Mouse (Mus musculus) stomach, embryonic 16.5 days (tissue): ENCODE measurements around the gene Zfp512. TPM values are rescaled to one million over a fixed set of nuclear protein-coding genes. Genes with fewer than 3 reads are reported as not detected.
A peak's percentile ranks its signal among the peaks of the same experiment; 100 is the strongest.
"Not testable (repeated sequence)": the region's sequence is repeated elsewhere in the genome, so short reads cannot be mapped to it uniquely, and the experiment has no call there.

Experiments
- ATAC-seq: fragments of 200-750 bp; cut with Nextera tagmentation; 2 replicates; pipeline ENCODE4 v1.8.0; 2017; ENCODE audit warnings: moderate number of reproducible peaks, moderate TSS enrichment; ENCODE audit not compliant: insufficient read depth, low FRiP score
- H3K27ac ChIP-seq: fragments of 300-500 bp; sonication (generic); 2 replicates; pipeline ENCODE4 v1.5.1; 2014; ENCODE audit warnings: low read length
- H3K27me3 ChIP-seq: fragments of 300-500 bp; sonication (generic); 2 replicates; pipeline ENCODE4 v1.6.1; 2014; ENCODE audit warnings: low read length, control low read depth, mixed read lengths; ENCODE audit not compliant: control insufficient read depth, insufficient read depth
- H3K36me3 ChIP-seq: fragments of 300-500 bp; sonication (generic); 2 replicates; pipeline ENCODE4 v1.6.1; 2014; ENCODE audit warnings: low read length; ENCODE audit not compliant: control insufficient read depth, insufficient read depth
- H3K4me1 ChIP-seq: fragments of 300-500 bp; sonication (generic); 2 replicates; pipeline ENCODE4 v1.6.1; 2014; ENCODE audit warnings: low read length, control low read depth, mixed read lengths; ENCODE audit not compliant: control insufficient read depth, insufficient read depth
- H3K4me2 ChIP-seq: fragments of 300-500 bp; sonication (generic); 2 replicates; pipeline ENCODE4 v1.6.1; 2014; ENCODE audit warnings: low read depth, low read length, mixed read lengths
- H3K4me3 ChIP-seq: fragments of 300-500 bp; sonication (generic); replicated peaks from 2 replicates; pipeline ENCODE4 v1.5.1; 2014; ENCODE audit warnings: mild to moderate bottlenecking, low read length
- H3K9ac ChIP-seq: fragments of 300-500 bp; sonication (generic); 2 replicates; pipeline ENCODE4 v1.6.1; 2014; ENCODE audit warnings: low read length
- H3K9me3 ChIP-seq: fragments of 300-500 bp; sonication (generic); replicated peaks from 2 replicates; pipeline ENCODE4 v1.6.1; 2016; ENCODE audit warnings: low read length, control low read depth; ENCODE audit not compliant: control insufficient read depth
- WGBS: fragments of 180-500 bp; shearing (Covaris S2); extraction: QIAGEN DNeasy Blood & Tissue Kit; methylation state at CpG from one replicate; pipeline ENCODE4 v1.1.7; 2014; 5-methylcytosine and 5-hydroxymethylcytosine counted together
- polyA plus RNA-seq: library from polyadenylated mRNA; unstranded; fragments of >200 nt; fragmentation: Nextera tagmentation; extraction: Ambion mirVana; gene quantifications from 2 replicates; pipeline ENCODE4 v1.2.1, GENCODE M21; 2015

Zfp512 gene
- polyA plus RNA-seq: 40.6 and 42.9 TPM in 2 replicates

DNA sequence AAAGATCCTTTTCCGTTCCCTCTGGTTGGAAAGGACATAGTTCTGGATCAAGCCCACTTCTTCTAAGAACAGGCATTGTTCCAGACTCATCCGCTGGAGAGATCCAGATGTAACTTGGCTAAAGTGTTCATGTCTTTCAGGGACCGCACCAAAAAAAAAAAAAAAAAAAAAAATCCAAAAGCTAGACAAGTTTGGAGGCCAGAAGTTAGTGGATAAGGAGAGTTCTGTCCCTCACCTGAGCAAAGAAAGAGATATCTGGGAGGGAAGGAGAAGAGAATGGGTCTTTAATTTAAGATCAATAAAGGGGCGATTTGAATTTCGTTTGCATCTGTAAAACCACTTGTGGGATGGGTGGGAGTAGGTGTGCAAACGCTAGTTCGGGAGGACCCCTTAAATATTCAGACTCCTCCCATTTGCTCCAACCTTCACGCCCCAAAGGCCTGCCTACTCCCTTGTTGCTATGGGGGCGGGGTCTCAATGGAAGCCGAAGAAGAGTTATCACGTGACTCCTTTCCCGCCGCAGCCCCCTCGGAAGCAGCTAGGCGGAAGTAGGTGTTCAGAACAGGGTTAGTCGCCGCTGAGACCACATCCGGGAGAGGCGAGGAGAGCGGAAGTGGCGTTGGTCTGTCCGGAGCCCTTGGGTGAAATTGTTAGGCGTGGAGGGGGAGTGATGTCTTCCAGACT, at the start of gene Zfp512:
Gene Zfp512, plus strand, starts transcription at position 554 of the 684 bp plus-strand sequence.
- Histone ChIP-seq H3K27ac (peak within 1 kb of the TSS; percentile 57), H3K36me3 (no peaks in the 10 kb centered on the region), H3K9me3 (no peaks in the 10 kb centered on the region), H3K4me3 (peak within 1 kb of the TSS; percentile 67), H3K4me2 (peak within 1 kb of the TSS; percentile 83), H3K4me1 (peaks cover 9% of the 10 kb centered on the region), H3K9ac (peak within 1 kb of the TSS; percentile 79), H3K27me3 (no peaks in the 10 kb centered on the region)
- ATAC-seq: peak; percentile 100
- 5% methylated on average over 23 of the region's 23 CpGs for WGBS

DNA sequence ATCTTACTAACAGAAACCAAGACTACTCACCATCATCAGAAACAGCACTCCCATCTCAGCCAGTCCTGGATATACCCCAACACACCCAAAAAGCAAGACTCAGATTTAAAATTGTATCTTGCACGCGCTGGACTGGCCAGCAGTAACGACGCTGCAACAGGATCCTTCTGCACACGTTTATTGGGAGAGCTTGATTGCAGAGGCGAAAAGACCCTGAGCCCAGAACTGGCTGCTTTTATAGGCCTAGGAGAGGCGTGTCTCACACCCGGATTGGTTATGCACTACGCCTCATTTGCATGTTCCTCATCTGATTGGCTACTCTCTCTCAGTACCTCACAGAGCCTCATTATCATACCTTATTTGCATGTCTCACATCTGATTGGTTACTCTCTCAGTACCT, 17.5 kb upstream of the Zfp512 start:
- not testable (repeated sequence) for ATAC-seq, H3K4me3 ChIP-seq, H3K9ac ChIP-seq, H3K36me3 ChIP-seq, H3K27ac ChIP-seq, H3K9me3 ChIP-seq, H3K4me2 ChIP-seq, H3K4me1 ChIP-seq, H3K27me3 ChIP-seq
- 91% methylated on average over 9 of the region's 9 CpGs for WGBS

DNA sequence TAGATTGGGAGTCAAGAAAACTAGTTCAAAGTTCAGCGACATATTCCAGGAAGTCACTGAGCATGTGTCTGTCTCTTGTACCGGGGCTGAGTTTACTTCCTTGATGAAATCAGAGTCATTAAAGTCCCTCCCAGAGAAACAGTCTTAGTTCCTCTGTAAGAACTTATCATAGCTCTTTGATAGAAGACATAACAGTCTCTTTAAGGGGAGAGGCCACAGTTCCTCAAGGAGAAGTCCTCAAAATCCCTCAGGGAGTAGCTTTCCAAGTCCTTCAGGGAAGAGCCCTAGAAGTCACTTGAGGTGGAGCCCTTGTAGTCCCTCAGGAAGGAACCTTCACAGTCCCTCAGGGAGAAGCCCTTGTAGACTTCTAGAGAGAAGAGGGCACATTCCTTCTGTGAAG, 895 bp upstream of the Zfp512 start:
- Histone ChIP-seq H3K36me3 (no peaks in the 10 kb centered on the region), H3K9me3 (no peaks in the 10 kb centered on the region), H3K4me1 (peaks cover 9% of the 10 kb centered on the region), H3K9ac (no peak overlapping the region), H3K27ac (0 out of 2 replicates have a peak overlapping the region, but pooled peaks have one; percentile 5), H3K4me2 (no peak overlapping the region), H3K4me3 (no peak overlapping the region), H3K27me3 (no peaks in the 10 kb centered on the region; the same call in 1 of the 2 replicates)
- WGBS: 82% methylated on average over 2 of the region's 2 CpGs
- ATAC-seq: no peak

DNA sequence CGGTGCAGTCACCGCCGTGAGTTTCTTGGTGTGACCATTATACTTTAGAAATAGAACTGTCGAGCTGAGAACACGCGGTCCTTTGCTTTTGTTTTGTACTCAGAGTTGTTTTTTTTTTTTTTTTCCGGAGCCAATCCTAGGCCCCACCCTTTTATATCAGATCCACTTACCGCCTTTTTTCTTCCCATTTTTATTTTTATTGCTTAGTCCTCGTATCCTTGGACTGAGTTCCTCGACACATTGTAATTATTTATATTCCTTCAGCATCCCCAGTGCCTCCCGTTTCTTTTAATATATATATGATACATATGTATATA, 289 bp downstream of the Zfp512 start:
- no peaks in the 10 kb centered on the region for H3K9me3 ChIP-seq
- H3K4me1 ChIP-seq: peaks cover 9% of the 10 kb centered on the region
- peak overlapping the region; percentile 71 for H3K9ac ChIP-seq
- H3K27me3 ChIP-seq: no peaks in the 10 kb centered on the region
- no peaks in the 10 kb centered on the region for H3K36me3 ChIP-seq
- H3K27ac ChIP-seq: peak overlapping the region; percentile 57
- H3K4me2 ChIP-seq: peak overlapping the region; percentile 83
- no peak for ATAC-seq
- WGBS: under 1% methylated on average over 11 of the region's 11 CpGs
- peak overlapping the region; percentile 67 for H3K4me3 ChIP-seq

DNA sequence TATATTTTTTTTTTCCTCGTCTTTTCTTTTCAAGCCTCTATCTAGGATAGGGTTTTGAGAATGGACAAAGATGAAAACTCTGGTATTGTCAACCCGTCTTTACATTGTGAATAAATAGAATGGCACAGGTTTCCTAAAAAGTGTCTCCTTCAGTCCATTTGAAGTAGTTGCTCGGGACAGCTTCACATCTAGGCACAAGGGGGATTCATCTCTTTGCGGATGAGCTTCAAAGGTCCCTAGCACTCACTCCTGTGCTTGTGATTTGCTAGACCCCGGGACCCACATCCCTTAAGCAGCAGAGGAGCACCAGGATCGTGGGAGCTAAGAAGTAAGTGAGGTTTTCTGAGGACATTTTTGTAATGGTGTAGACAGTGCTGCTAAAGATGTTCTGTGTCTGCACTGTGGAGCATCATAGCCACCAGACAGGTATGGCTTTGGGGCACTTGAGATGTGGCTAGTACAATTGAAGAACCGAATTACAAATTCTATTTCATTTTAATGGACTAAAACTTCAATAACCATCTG, 717 bp downstream of the Zfp512 start:
- H3K27me3 ChIP-seq: no peaks in the 10 kb centered on the region
- peak overlapping the region; percentile 83 for H3K4me2 ChIP-seq
- WGBS: 11% methylated on average over 7 of the region's 7 CpGs
- no peak for ATAC-seq
- no peak overlapping the region for H3K27ac ChIP-seq
- H3K36me3 ChIP-seq: no peaks in the 10 kb centered on the region
- peak overlapping the region; percentile 67 for H3K4me3 ChIP-seq
- H3K4me1 ChIP-seq: peaks cover 9% of the 10 kb centered on the region
- H3K9ac ChIP-seq: peak overlapping the region; percentile 79
- no peaks in the 10 kb centered on the region for H3K9me3 ChIP-seq

DNA sequence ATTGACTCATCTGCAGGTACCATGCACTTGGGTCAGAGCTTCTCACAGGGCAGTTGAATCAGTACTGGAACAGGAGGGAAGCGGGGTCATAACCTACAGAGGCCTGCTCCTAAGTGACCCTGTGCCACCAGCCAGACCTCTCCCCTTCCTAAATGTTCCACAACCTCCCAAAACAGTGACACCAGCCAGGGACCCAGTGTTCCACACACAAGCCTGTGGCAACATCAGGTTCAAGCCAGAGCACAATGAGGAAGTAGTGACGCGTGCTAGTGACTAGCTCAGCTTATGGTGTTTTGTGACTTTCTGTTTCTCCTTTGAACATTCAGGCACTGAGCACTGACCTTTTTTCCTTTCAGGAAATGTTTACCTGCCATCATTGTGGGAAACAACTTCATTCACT, 15.6 kb downstream of the Zfp512 start:
- Histone ChIP-seq H3K4me3 (no peak overlapping the region), H3K4me1 (no peaks in the 10 kb centered on the region), H3K4me2 (no peak overlapping the region), H3K9me3 (no peaks in the 10 kb centered on the region), H3K27ac (no peak overlapping the region), H3K27me3 (no peaks in the 10 kb centered on the region), H3K9ac (no peak overlapping the region), H3K36me3 (peaks cover 19% of the 10 kb centered on the region)
- WGBS: 83% methylated on average over 3 of the region's 3 CpGs
- no peak for ATAC-seq

DNA sequence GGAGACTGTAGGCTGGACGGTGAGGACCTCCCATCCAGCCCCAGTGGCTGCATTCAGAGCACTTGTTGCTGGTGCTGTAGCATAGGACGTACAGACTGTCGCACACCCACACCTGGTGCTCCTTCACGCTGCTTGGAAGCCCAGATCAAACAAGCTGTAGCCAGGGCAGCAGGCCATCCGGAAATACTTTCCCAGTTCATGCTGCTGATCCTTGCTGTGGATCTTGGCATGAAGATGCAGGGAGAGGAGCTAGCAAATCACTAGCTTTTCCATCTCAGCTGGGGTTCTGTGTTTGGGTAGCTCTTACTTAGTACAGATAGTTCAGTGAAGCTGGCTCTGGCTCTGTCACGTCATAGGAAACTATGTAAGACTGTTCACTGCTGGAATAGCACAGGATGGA, 17.5 kb downstream of the Zfp512 start:
- WGBS: 93% methylated on average over 6 of the region's 6 CpGs
- H3K9me3 ChIP-seq: no peaks in the 10 kb centered on the region
- H3K9ac ChIP-seq: no peak overlapping the region
- H3K4me1 ChIP-seq: no peaks in the 10 kb centered on the region
- H3K4me3 ChIP-seq: no peak overlapping the region
- no peak overlapping the region for H3K27ac ChIP-seq
- ATAC-seq: no peak
- no peaks in the 10 kb centered on the region for H3K27me3 ChIP-seq
- no peak overlapping the region for H3K4me2 ChIP-seq
- peaks cover 28% of the 10 kb centered on the region for H3K36me3 ChIP-seq

DNA sequence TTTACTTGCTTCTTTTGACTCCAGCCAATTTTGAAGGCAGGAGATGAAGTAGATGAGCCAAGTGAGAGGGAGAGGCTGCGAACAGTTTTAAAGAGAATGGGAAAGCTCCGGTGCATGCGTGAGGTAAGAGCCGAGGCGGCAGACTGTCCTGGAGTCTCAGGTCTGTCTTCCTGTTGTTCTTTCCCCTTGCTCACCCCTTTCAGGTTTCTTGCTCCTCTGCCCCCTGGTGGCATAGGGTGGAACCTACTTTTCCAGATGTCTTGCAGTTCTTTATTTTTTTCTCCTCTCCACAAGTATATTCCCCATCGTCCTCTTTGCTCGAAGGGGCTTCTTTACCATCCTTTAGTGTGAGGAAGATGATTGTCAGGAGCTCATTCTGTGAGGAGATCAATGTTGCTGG, 18.1 kb downstream of the Zfp512 start:
- no peak overlapping the region for H3K9ac ChIP-seq
- no peaks in the 10 kb centered on the region for H3K27me3 ChIP-seq
- peaks cover 29% of the 10 kb centered on the region for H3K36me3 ChIP-seq
- 72% methylated on average over 7 of the region's 7 CpGs for WGBS
- H3K4me3 ChIP-seq: no peak overlapping the region
- H3K4me1 ChIP-seq: no peaks in the 10 kb centered on the region
- no peaks in the 10 kb centered on the region for H3K9me3 ChIP-seq
- no peak overlapping the region for H3K4me2 ChIP-seq
- no peak overlapping the region for H3K27ac ChIP-seq
- no peak for ATAC-seq

DNA sequence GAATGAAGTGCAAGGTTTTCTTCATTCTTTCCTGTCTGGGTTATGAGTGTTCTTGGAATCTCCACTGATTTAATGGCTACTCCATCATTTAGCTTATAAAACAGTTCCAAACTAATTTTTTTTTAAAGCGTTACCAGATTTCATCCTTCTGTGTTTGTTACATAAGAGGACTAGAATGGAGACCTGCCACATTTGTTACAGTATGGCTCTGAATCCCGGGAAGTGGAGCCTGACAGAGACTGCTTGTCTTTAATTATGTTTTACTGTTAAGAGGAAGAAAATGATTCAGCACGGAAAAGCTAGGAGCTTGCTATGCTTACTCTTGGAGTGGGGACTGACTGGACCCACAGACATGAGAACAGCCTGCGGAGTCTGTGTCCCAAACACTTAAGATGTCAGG, 28.3 kb downstream of the Zfp512 start:
- no peak overlapping the region for H3K4me2 ChIP-seq
- no peak overlapping the region for H3K27ac ChIP-seq
- ATAC-seq: no peak
- peaks cover 22% of the 10 kb centered on the region for H3K36me3 ChIP-seq
- H3K9me3 ChIP-seq: no peaks in the 10 kb centered on the region
- 89% methylated on average over 4 of the region's 4 CpGs for WGBS
- H3K4me1 ChIP-seq: no peaks in the 10 kb centered on the region
- no peak overlapping the region for H3K9ac ChIP-seq
- H3K4me3 ChIP-seq: no peak overlapping the region
- H3K27me3 ChIP-seq: no peaks in the 10 kb centered on the region
